10 mouse cellular contexts compared by ENCODE assay signal in genomic region chr2:105671798-105672595, GRCm38 (mm10). TPM values are rescaled to one million over a fixed set of nuclear protein-coding genes. Genes with fewer than 3 reads are reported as not detected.
DNase-seq lines count a peak whose midpoint lies in the region; ATAC-seq lines count a peak whose summit lies in the region.
"Had no signal": no experiment of that assay in that cellular context is flagged by ENCODE, and none has a peak within 500 bp of the region (broad histone marks: within the 10 kb centered on the region; RNA-seq: fewer than 3 reads in every experiment).

No protein-coding gene starts in this region.

- no peak overlapping the region for H3K4me3 ChIP-seq in intestine, embryonic 14.5 days (ENCODE audit: low read depth, low read length)
- no peak overlapping the region for H3K4me3 ChIP-seq in intestine, embryonic 15.5 days (replicated peaks)
- peak overlapping the region; percentile 5; the same call in 1 of the 2 replicates for H3K4me3 ChIP-seq in hindbrain, embryonic 14.5 days (replicated peaks; ENCODE audit: low read length)
- peak overlapping the region; percentile 62 for H3K4me3 ChIP-seq in neural tube, embryonic 11.5 days (ENCODE audit: low read depth, low read length)

- no peak overlapping the region for H3K27ac ChIP-seq in intestine, embryonic 14.5 days (ENCODE audit: low read depth)
- H3K27ac ChIP-seq in intestine, embryonic 15.5 days: no peak overlapping the region
- 0 out of 2 replicates have a peak overlapping the region, but pooled peaks have one; percentile 27 for H3K27ac ChIP-seq in hindbrain, embryonic 14.5 days
- no peak overlapping the region for H3K27ac ChIP-seq in neural tube, embryonic 11.5 days (ENCODE audit: low read depth, low read length)

- no peak for ATAC-seq in intestine, embryonic 14.5 days (replicated peaks; ENCODE audit: low FRiP score, low TSS enrichment, low read depth)
- no peak for ATAC-seq in intestine, embryonic 15.5 days
- ATAC-seq in hindbrain, embryonic 14.5 days (ENCODE audit: low FRiP score): no peak
- no peak for ATAC-seq in neural tube, embryonic 11.5 days (ENCODE audit: insufficient read depth, low FRiP score, low TSS enrichment)

- no peak overlapping the region for H3K4me2 ChIP-seq in intestine, embryonic 14.5 days (ENCODE audit: low read length)
- no peak overlapping the region for H3K4me2 ChIP-seq in intestine, embryonic 15.5 days (replicated peaks)
- peak overlapping the region; percentile 62 for H3K4me2 ChIP-seq in hindbrain, embryonic 14.5 days (replicated peaks)
- H3K4me2 ChIP-seq in neural tube, embryonic 11.5 days (ENCODE audit: low read depth): peak overlapping the region; percentile 71

- no peaks in the 10 kb centered on the region for H3K9me3 ChIP-seq in intestine, embryonic 14.5 days (ENCODE audit: control insufficient read depth, low read length)
- H3K9me3 ChIP-seq in intestine, embryonic 15.5 days: no peaks in the 10 kb centered on the region
- H3K9me3 ChIP-seq in hindbrain, embryonic 14.5 days (ENCODE audit: control insufficient read depth, low read length): no peaks in the 10 kb centered on the region
- H3K9me3 ChIP-seq in neural tube, embryonic 11.5 days (ENCODE audit: control insufficient read depth, low read length): no peaks in the 10 kb centered on the region

- no peak overlapping the region for H3K9ac ChIP-seq in intestine, embryonic 14.5 days (ENCODE audit: low read length)
- no peak overlapping the region for H3K9ac ChIP-seq in intestine, embryonic 15.5 days
- peak overlapping the region; percentile 42 for H3K9ac ChIP-seq in hindbrain, embryonic 14.5 days
- peak overlapping the region; percentile 43 for H3K9ac ChIP-seq in neural tube, embryonic 11.5 days (ENCODE audit: low read length)

- DNase-seq in intestine, embryonic 14.5 days (ENCODE audit: low spot score): peak; percentile 66
- peak; percentile 71 to 73 for DNase-seq in cerebellum, postnatal 10 days
- peak; percentile 33 for DNase-seq in hindbrain, embryonic 14.5 days (ENCODE audit: low spot score)
- peak; percentile 54 for DNase-seq in neural tube, embryonic 11.5 days (ENCODE audit: low spot score)
- DNase-seq in gastrocnemius, postnatal 25 days: no peak
- DNase-seq in thymus, postnatal 4 days: no peak
- DNase-seq in left cerebral cortex, adult 18-20 months (ENCODE audit: low spot score in 2 of 2): no peak

- WGBS in intestine, embryonic 14.5 days: under 1% methylated on average over 25 of the region's 25 CpGs
- WGBS in intestine, embryonic 15.5 days: 1% methylated on average over 25 of the region's 25 CpGs
- WGBS in hindbrain, embryonic 14.5 days: 4% methylated on average over 25 of the region's 25 CpGs
- whole genome bisulfite sequencing in neural tube, embryonic 11.5 days: under 1% methylated on average over 25 of the region's 25 CpGs

- peaks cover 6% of the 10 kb centered on the region; the same call in 1 of the 2 replicates for H3K4me1 ChIP-seq in intestine, embryonic 14.5 days (replicated peaks; ENCODE audit: control insufficient read depth, insufficient read depth, low read length)
- H3K4me1 ChIP-seq in intestine, embryonic 15.5 days (replicated peaks): peaks cover 36% of the 10 kb centered on the region
- peaks cover 10% of the 10 kb centered on the region; the same call in 1 of the 2 replicates for H3K4me1 ChIP-seq in hindbrain, embryonic 14.5 days (replicated peaks; ENCODE audit: control insufficient read depth, insufficient read depth, low read length)
- peaks cover 30% of the 10 kb centered on the region for H3K4me1 ChIP-seq in neural tube, embryonic 11.5 days (ENCODE audit: control insufficient read depth, insufficient read depth, low read length)

- H3K27me3 ChIP-seq in intestine, embryonic 14.5 days (replicated peaks; ENCODE audit: control insufficient read depth, insufficient read depth, low read length): peaks cover 100% of the 10 kb centered on the region
- H3K27me3 ChIP-seq in intestine, embryonic 15.5 days (replicated peaks): peaks cover 96% of the 10 kb centered on the region
- peaks cover 99% of the 10 kb centered on the region for H3K27me3 ChIP-seq in hindbrain, embryonic 14.5 days (ENCODE audit: control insufficient read depth, insufficient read depth, low read length)
- peaks cover 88% of the 10 kb centered on the region for H3K27me3 ChIP-seq in neural tube, embryonic 11.5 days (ENCODE audit: control insufficient read depth, insufficient read depth, low read length)

- H3K36me3 ChIP-seq in intestine, embryonic 14.5 days (ENCODE audit: control insufficient read depth, insufficient read depth, low read length): no peaks in the 10 kb centered on the region
- H3K36me3 ChIP-seq in intestine, embryonic 15.5 days: no peaks in the 10 kb centered on the region
- H3K36me3 ChIP-seq in hindbrain, embryonic 14.5 days (replicated peaks; ENCODE audit: control insufficient read depth, insufficient read depth): no peaks in the 10 kb centered on the region
- no peaks in the 10 kb centered on the region for H3K36me3 ChIP-seq in neural tube, embryonic 11.5 days (ENCODE audit: control insufficient read depth, insufficient read depth, low read length)

RNA-seq across cellular contexts. Expression of gene Pax6, which starts 3.3 kb away (rescaled TPM):
- 0.19 and 2.2 TPM in 2 replicates for polyA plus RNA-seq in intestine, embryonic 14.5 days (2014; fragmentation: Nextera tagmentation; extraction: Ambion mirVana)
- polyA plus RNA-seq in intestine, embryonic 15.5 days (2015; fragmentation: Nextera tagmentation; extraction: Ambion mirVana): 2.3 and 2.8 TPM in 2 replicates
- 26.9 and 28.1 TPM in 2 replicates for polyA plus RNA-seq in hindbrain, embryonic 14.5 days (2014; fragmentation: Nextera tagmentation; extraction: Ambion mirVana)
- polyA plus RNA-seq in neural tube, embryonic 11.5 days (2014; fragmentation: Nextera tagmentation; extraction: Ambion mirVana): 28.2 and 30.7 TPM in 2 replicates
- total RNA-seq in gastrocnemius, postnatal 25 days (2021): not detected
- total RNA-seq in left cerebral cortex, adult 18-20 months (2021): 10 to 100 TPM in 1 of 2 experiments, 1 to 10 TPM in 1; 8.8 to 10.3 TPM
- total RNA-seq: heart, adult 8-10 months; liver, adult 2 months had no signal
- polyA plus RNA-seq: liver, adult 2 months had no signal

Comparison
In these comparisons a context has a peak if more than half of its experiments do, and no peak if none do; other contexts are left out.
1. DNase-seq: peak in intestine, embryonic 14.5 days (single experiment), cerebellum, postnatal 10 days (2 of 2), hindbrain, embryonic 14.5 days (single experiment) and neural tube, embryonic 11.5 days (single experiment); none in gastrocnemius, postnatal 25 days (single experiment), thymus, postnatal 4 days (single experiment) and left cerebral cortex, adult 18-20 months (0 of 2).
2. H3K4me2 ChIP-seq: peak in hindbrain, embryonic 14.5 days (single experiment) and neural tube, embryonic 11.5 days (single experiment); none in intestine, embryonic 14.5 days (single experiment) and intestine, embryonic 15.5 days (single experiment).
3. H3K4me3 ChIP-seq: peak in hindbrain, embryonic 14.5 days (single experiment) and neural tube, embryonic 11.5 days (single experiment); none in intestine, embryonic 14.5 days (single experiment) and intestine, embryonic 15.5 days (single experiment).
4. H3K9ac ChIP-seq: peak in hindbrain, embryonic 14.5 days (single experiment) and neural tube, embryonic 11.5 days (single experiment); none in intestine, embryonic 14.5 days (single experiment) and intestine, embryonic 15.5 days (single experiment).